Mouse (Mus musculus): Measurements from ENCODE around the gene Txnl4b.

Gene Txnl4b

GRCm38 (mm10) chr8:109565498-109566333 is at the start of gene Txnl4b, which contains the start of gene Dhx38:
Gene Txnl4b (plus strand): TSS chr8:109565892.
Gene Dhx38 (minus strand): TSS chr8:109565861.
- in situ Hi-C loops (cut with MboI, MseI) = loop anchor here (25.0 kb wide), 1 partner anchor 1047 kb away; the partner anchor contains the start of gene Vac14

- in situ Hi-C loops (cut with MboI, MseI) = no loop called here
Observed at GRCm38 (mm10) chr8:109524008-109524407, 41.7 kb upstream of the Txnl4b start.

- in situ Hi-C loops (cut with MboI, MseI) = no loop called here
Observed at GRCm38 (mm10) chr8:109535140-109535990, 30.3 kb upstream of the Txnl4b start.

GRCm38 (mm10) chr8:109536703-109537102 is 29.0 kb upstream of the Txnl4b start:
- in situ Hi-C loops (cut with MboI, MseI) = no loop called here

GRCm38 (mm10) chr8:109542165-109542564 is 23.5 kb upstream of the Txnl4b start:
- in situ Hi-C loops (cut with MboI, MseI) = no loop called here

- in situ Hi-C loops (cut with MboI, MseI) = no loop called here
Observed at GRCm38 (mm10) chr8:109542748-109543519, 22.8 kb upstream of the Txnl4b start.

- in situ Hi-C loops (cut with MboI, MseI) = no loop called here
Observed at GRCm38 (mm10) chr8:109544049-109544448, 21.6 kb upstream of the Txnl4b start.

- in situ Hi-C loops (cut with MboI, MseI) = loop anchor here (25.0 kb wide), 1 partner anchor 1061 kb away; the partner anchor contains the start of gene Vac14
Observed at GRCm38 (mm10) chr8:109551663-109552062, 14.0 kb upstream of the Txnl4b start.

GRCm38 (mm10) chr8:109563881-109564280 is 1.8 kb upstream of the Txnl4b start:
- in situ Hi-C loops (cut with MboI, MseI) = loop anchor here (25.0 kb wide), 1 partner anchor 1048 kb away; the partner anchor contains the start of gene Vac14

GRCm38 (mm10) chr8:109564766-109565165 is 926 bp upstream of the Txnl4b start:
- in situ Hi-C loops (cut with MboI, MseI) = loop anchor here (25.0 kb wide), 1 partner anchor 1048 kb away; the partner anchor contains the start of gene Vac14

- in situ Hi-C loops (cut with MboI, MseI) = loop anchor here (25.0 kb wide), 1 partner anchor 1041 kb away; the partner anchor contains the start of gene Vac14
Observed at GRCm38 (mm10) chr8:109571139-109571538, 5.4 kb downstream of the Txnl4b start.

GRCm38 (mm10) chr8:109576311-109576710 is 10.6 kb downstream of the Txnl4b start:
- in situ Hi-C loops (cut with MboI, MseI) = no loop called here

GRCm38 (mm10) chr8:109578900-109579301 is 13.2 kb downstream of the Txnl4b start, which contains the start of gene Hp:
Gene Hp (minus strand): TSS chr8:109579172.
- in situ Hi-C loops (cut with MboI, MseI) = no loop called here

- in situ Hi-C loops (cut with MboI, MseI) = no loop called here
Observed at GRCm38 (mm10) chr8:109584293-109584692, 18.6 kb downstream of the Txnl4b start.

- in situ Hi-C loops (cut with MboI, MseI) = no loop called here
Observed at GRCm38 (mm10) chr8:109584830-109585229, 19.1 kb downstream of the Txnl4b start.

GRCm38 (mm10) chr8:109585652-109586051 is 20.0 kb downstream of the Txnl4b start:
- in situ Hi-C loops (cut with MboI, MseI) = no loop called here

GRCm38 (mm10) chr8:109586972-109587504 is 21.3 kb downstream of the Txnl4b start:
- in situ Hi-C loops (cut with MboI, MseI) = no loop called here

GRCm38 (mm10) chr8:109590901-109591300 is 25.2 kb downstream of the Txnl4b start:
- in situ Hi-C loops (cut with MboI, MseI) = no loop called here

GRCm38 (mm10) chr8:109591367-109591766 is 25.7 kb downstream of the Txnl4b start:
- in situ Hi-C loops (cut with MboI, MseI) = no loop called here

GRCm38 (mm10) chr8:109592164-109592563 is 26.5 kb downstream of the Txnl4b start:
- in situ Hi-C loops (cut with MboI, MseI) = no loop called here
